Mouse (Mus musculus) neutrophil, adult 59 days (primary cell): ENCODE data around the gene Caml. TPM values are rescaled to one million over a fixed set of nuclear protein-coding genes. Genes with fewer than 3 reads are reported as not detected.

Experiments
- total RNA-seq, 2 experiments: library from RNA; stranded (reverse); gene quantifications; 1 replicate in 1 of 2; 2 replicates in 1 of 2; pipeline ENCODE4 v1.2.4; 2023

Gene Caml
- 10 to 100 TPM; 11.4 to 12.8 TPM for total RNA-seq

GRCm38 (mm10) chr13:55622649-55623541 is at the start of gene Caml:
TSS of gene Caml (plus strand) at chr13:55623005.

GRCm38 (mm10) chr13:55573432-55573831 is 49.4 kb upstream of the Caml start, which contains the start of gene Tmed9:
TSS of gene Tmed9 (plus strand) at chr13:55573732.

GRCm38 (mm10) chr13:55599566-55600540 is 23.0 kb upstream of the Caml start, which contains the start of gene B4galt7:
TSS of gene B4galt7 (plus strand) at chr13:55599896.

GRCm38 (mm10) chr13:55634639-55635127 is 11.9 kb downstream of the Caml start, which contains the start of gene Ddx46:
TSS of gene Ddx46 (plus strand) at chr13:55635027.

Other genes with a start within 250 kb of the Caml start
- not detected for gene Slc34a1, start 224.8 kb upstream of the Caml start, total RNA-seq
- not detected for gene Pfn3, start 207.8 kb upstream of the Caml start, total RNA-seq
- 1 to 10 TPM; 2.2 TPM for gene F12, start 196.2 kb upstream of the Caml start, total RNA-seq
- 100 to 1,000 TPM; 211 to 221 TPM for gene Grk6, start 177.9 kb upstream of the Caml start, total RNA-seq
- gene Prr7, start 158.7 kb upstream of the Caml start, total RNA-seq = 10 to 100 TPM in 1 of 2 experiments, 1 to 10 TPM in 1; 8.3 to 10.5 TPM
- under 1 TPM; 0.20 to 0.47 TPM for gene Dbn1, start 134.9 kb upstream of the Caml start, total RNA-seq
- gene Pdlim7, start 109.3 kb upstream of the Caml start, total RNA-seq = 100 to 1,000 TPM; 107 to 126 TPM
- 100 to 1,000 TPM; 326 to 337 TPM for gene Dok3, start 93.7 kb upstream of the Caml start, total RNA-seq
- gene Ddx41, start 86.3 kb upstream of the Caml start, total RNA-seq = 10 to 100 TPM; 36.1 to 39.6 TPM
- 10 to 100 TPM; 84.2 to 84.9 TPM for gene Fam193b, start 51.9 kb upstream of the Caml start, total RNA-seq
- 10 to 100 TPM; 61.5 to 73.1 TPM for gene Tmed9, start 49.3 kb upstream of the Caml start, total RNA-seq
- gene B4galt7, start 23.1 kb upstream of the Caml start, total RNA-seq = 10 to 100 TPM in 1 of 2 experiments, 1 to 10 TPM in 1; 10.0 to 10.5 TPM
- gene Ddx46, start 12.0 kb downstream of the Caml start, total RNA-seq = 10 to 100 TPM; 34.6 to 38.5 TPM
- 10 to 100 TPM; 24.5 to 28.5 TPM for gene B230219D22Rik, start 70.1 kb downstream of the Caml start, total RNA-seq
- gene Txndc15, start 91.6 kb downstream of the Caml start, total RNA-seq = 10 to 100 TPM; 11.3 to 17.6 TPM
- 10 to 100 TPM; 36.2 to 37.8 TPM for gene Pcbd2, start 104.4 kb downstream of the Caml start, total RNA-seq
- not detected for gene Catsper3, start 161.6 kb downstream of the Caml start, total RNA-seq
- gene Pitx1, start 213.2 kb downstream of the Caml start, total RNA-seq = not detected